Mouse (Mus musculus) brain, adult 10 weeks (tissue): Measurements from ENCODE around the gene Ntsr2. TPM values are rescaled to one million over a fixed set of nuclear protein-coding genes. Genes with fewer than 3 reads are reported as not detected.

ENCODE experiments used
- polyA plus RNA-seq: library from polyadenylated mRNA; stranded (reverse); fragments of 350-450 nt; fragmentation: Illumina TruSeq; extraction: RNeasy Lipid Tissue Mini Kit (QIAGEN cat#74804); gene quantifications from one replicate; pipeline ENCODE4 v1.2.3, GENCODE M21; 2015; ENCODE audit warnings: low read depth, low replicate concordance

Ntsr2 gene
- polyA plus RNA-seq, result 146 TPM

DNA sequence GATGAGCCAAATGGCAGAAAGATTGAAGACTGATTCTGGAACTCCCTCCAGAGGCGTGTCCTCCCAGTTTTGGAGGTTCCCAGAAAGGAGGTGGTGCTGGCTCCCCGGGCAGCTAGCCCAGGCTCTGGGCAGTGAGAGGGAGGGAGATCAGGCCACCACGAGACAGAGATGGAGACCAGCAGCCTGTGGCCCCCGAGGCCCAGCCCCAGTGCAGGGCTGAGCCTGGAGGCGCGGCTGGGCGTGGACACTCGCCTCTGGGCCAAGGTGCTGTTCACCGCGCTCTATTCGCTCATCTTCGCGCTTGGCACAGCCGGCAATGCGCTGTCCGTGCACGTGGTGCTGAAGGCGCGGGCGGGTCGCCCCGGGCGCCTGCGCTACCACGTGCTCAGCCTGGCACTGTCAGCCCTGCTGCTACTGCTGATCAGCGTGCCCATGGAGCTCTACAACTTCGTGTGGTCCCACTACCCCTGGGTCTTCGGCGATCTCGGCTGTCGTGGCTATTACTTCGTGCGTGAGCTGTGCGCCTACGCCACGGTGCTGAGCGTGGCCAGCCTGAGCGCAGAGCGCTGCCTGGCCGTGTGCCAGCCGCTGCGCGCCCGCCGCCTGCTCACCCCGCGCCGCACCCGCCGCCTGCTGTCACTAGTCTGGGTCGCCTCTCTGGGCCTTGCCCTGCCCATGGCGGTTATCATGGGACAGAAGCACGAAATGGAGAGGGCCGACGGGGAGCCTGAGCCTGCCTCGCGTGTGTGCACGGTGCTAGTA lies at the start of gene Ntsr2:
Ntsr2 (plus strand) TSS at position 51 of the 762 bp plus-strand sequence.

DNA sequence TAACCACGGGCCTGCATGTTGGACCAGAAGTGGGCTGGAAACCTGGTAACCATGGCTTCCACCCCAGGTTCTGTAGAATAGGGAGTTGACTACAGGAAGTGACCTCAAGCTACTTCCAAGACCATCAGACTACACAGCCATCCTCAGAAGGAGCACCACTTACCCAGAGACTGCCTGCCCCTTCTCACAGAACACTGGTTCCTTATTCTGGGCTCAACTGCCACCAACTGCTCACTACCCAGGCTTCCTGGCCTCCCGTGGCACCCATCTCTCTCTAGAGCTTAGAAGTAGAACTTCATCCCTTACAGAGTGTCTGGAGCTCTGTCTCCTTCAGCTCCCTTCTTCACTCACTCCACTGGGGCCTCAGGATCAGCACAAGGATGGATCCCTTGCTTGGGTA lies 42.2 kb upstream of the Ntsr2 start, which contains the start of gene Lpin1:
Lpin1 (minus strand) TSS at position 31 of the 400 bp plus-strand sequence.

Other genes with a start within 250 kb of the Ntsr2 start
- 14.1 TPM for gene Lpin1, start 42.4 kb upstream of the Ntsr2 start, polyA plus RNA-seq
- 1.1 TPM for gene Greb1, start 147.5 kb downstream of the Ntsr2 start, polyA plus RNA-seq
- 41.7 TPM for gene E2f6, start 157.6 kb downstream of the Ntsr2 start, polyA plus RNA-seq
- gene Rock2, start 241.5 kb downstream of the Ntsr2 start, polyA plus RNA-seq, result 74.5 TPM